Mouse (Mus musculus) liver (tissue): Measurements from ENCODE around the gene Vmn1r171.
"Not testable (repeated sequence)": the region's sequence is repeated elsewhere in the genome, so short reads cannot be mapped to it uniquely, and the experiment has no call there.

ENCODE experiments used
- DNase-seq: peaks from one replicate; pipeline ENCODE4 v3.0.0-alpha.2; 2020; ENCODE audit warnings: mixed read lengths

Vmn1r171 gene

DNA sequence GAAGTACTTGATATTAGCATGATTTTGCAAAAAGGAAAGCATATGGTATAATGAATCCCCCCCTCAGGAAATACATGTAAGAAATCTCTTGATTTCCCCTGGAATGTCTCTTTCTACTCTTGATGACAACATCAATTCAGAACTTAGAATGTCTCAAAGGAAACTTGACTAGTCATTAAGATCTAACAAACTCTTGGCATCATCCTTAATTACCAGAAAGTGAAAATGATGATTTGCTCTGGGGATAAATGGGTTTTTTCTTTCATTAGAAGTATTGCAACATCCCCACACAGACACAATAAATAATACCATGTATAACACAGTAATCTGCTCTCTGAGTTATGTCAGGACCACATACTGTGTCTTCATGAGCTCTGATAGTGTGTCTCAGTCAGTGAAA is at the start of gene Vmn1r171:
Gene Vmn1r171, plus strand, starts transcription at position 301 of the 400 bp plus-strand sequence.
- no peak for DNase-seq

DNA sequence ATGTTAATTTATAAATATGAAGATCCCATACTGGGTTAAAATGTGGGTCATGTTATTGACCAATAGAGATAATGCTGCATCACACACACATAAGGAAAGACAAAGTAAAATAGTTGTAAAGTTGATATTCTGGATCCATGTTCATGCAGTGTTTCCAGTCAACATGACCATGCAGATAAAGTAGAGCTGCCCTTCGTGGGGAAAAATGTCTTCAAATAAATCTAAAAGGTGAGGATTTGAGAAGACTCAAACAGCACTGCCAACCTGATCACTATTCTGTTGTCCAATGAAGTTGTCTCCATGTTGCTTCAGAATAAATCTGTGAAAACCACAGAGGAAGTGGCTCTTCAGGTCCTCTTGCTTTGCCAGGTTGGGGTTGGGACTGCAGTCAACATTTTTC is 24.6 kb upstream of the Vmn1r171 start, which contains the start of gene Vmn1r170:
Gene Vmn1r170, plus strand, starts transcription at position 301 of the 400 bp plus-strand sequence.
- DNase-seq: not testable (repeated sequence)

DNA sequence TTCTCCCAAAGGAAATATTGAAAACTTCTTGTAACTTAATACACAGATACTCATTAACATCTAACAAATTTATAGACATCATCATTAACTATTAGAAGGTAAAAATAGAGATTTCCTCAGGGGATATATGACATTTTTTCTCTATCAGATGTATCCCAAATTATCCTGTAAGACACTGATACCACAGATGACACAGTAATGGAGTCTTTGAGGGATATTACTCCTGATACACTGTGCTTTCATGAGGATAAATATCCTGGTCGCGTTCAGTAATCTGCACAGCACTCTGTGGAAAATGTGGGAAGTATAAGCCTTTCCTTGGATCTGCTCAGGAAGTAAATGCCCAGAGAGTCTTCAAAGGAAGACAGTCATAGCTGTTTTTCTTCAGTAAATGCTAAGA is 27.5 kb downstream of the Vmn1r171 start, which contains the start of gene Vmn1r172:
Gene Vmn1r172, plus strand, starts transcription at position 301 of the 400 bp plus-strand sequence.
- no peak for DNase-seq
